Mouse (Mus musculus): ENCODE measurements around the gene Zfp280b. TPM values are rescaled to one million over a fixed set of nuclear protein-coding genes. Genes with fewer than 3 reads are reported as not detected.
"Not testable (repeated sequence)": the region's sequence is repeated elsewhere in the genome, so short reads cannot be mapped to it uniquely, and the experiment has no call there.

Gene Zfp280b
- total RNA-seq, 4 experiments from 2014 or later: 13.4 to 16.5 (median 15.6) TPM

DNA sequence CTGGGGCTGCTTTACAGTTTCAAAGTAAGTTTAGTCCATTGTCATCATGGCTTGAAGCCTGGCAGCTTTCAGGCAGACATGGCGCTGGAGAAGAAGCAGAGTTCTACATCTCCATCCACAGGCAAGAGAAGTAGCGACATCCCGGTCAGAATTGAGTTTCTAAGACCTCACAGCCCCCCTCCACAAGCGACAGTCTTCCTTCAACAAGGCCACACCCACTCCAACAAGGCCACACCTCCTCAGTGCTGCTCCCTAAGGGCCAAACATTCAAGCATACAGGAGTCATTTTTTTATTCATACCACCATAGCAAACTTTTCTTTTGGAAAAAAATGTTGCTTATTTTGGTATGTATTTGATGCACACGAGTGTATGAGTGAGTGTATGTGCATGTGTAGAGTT, 2.0 kb upstream of the Zfp280b start:
- DNase-seq (ENCODE audit: low spot score in 2 of 2): no peak

DNA sequence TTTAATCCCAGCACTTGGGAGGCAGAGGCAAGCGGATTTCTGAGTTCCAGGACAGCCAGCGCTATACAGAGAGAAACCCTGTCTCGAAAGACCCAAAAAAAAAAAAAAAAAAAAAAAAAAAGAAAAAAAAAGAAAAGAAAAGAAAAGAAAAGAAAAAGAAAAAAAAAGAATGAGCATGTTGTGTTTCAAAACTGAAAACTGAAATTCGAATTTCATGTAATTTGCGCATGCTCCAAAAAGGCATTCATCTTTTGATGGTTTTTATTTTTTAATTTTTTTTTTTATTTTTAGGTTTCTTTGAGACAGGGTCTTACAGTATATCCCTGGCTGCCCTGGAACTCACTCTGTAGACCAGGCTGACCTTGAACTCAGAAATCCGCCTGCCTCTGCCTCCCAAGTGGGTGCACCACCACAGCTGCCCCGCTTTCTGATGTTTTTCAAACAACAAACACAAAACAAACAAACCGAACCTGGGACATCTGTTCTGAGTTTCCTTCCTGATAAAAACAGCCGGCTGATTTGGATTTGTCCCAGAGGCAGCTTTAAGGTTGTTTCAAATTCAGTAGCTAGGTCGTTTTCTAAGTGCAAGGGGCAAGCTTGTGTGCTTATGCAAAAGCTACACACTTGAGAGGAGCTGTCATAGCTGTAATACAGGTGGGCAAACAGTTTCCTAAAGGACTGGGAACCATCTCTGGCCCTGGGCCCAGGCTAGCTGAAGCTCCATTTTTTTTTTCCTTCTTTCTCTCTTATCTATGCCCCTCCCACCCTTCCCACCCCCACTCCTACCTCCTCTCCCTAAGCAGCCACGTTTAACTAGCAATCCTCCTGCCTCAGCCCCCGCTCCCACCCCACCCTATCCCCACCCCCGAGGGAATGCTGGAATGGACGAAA, 694 bp upstream of the Zfp280b start:
- peak in 1 of 2 experiments; percentile 5 for DNase-seq (ENCODE audit: low spot score in 2 of 2)

DNA sequence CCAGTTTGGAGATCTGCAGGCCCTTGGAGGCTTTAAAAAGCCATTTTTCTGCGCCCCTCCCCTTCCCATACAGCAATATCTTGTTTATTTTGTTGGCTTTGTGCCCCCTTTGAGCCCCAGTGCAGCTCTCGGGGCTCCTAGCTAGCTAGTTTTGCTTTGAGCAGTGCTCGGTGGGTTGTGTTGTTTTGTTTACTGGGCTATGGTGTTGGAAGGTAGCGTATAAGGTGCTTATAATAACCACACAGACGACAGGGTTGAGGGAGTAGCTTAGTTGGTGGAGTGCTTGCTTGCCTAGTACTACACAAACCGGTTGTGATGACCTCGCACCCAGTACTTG, 637 bp downstream of the Zfp280b start:
- DNase-seq (ENCODE audit: low spot score in 2 of 2): no peak

DNA sequence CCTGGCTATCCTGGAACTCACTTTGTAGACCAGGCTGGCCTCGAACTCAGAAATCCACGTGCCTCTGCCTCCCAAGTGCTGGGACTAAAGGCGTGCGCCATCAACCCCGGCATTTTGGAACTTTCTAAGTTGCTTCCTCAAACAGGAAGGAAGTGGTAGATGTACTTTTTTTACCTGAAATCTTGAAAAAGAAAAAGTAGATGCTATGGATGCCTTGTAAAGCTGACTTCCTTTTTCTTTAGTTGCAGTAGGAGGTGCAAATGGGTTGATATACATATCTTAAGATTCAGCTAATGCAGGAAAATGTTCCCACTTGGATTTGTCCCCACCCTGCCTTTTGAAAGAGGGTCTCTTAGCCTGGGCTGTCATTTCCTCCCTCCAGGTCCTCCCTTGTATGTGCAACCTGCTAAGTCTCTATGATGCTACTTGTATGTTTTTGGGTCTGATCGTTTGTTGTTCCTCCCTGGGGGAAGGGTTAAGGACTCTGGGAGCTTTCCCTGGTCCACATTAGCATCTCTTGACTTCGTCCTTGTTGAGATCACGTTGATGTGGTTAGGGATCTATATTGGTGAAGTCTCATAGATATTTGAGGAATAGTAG, 1.7 kb downstream of the Zfp280b start:
- no peak for DNase-seq (ENCODE audit: low spot score in 2 of 2)

DNA sequence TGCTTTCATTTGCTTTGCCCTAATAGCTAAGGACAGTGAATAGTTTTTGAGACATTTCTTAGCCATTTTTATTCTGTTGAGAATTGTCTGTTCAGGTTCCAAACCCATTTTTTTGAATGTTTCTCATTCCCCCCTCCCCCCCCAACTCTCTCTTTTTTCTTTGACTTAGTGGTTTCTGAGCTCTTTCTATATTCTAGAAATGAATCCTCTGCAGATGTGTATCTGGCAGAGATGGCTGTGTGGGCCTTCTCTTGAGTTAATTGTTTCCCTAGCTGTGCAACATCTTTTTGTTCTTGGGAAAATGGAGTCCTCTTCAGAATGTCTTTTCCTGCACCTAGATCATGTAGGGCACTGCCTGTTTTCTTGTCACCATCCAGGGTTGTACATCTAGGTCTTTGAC, 2.8 kb downstream of the Zfp280b start:
- no peak for DNase-seq (ENCODE audit: low spot score in 2 of 2)

DNA sequence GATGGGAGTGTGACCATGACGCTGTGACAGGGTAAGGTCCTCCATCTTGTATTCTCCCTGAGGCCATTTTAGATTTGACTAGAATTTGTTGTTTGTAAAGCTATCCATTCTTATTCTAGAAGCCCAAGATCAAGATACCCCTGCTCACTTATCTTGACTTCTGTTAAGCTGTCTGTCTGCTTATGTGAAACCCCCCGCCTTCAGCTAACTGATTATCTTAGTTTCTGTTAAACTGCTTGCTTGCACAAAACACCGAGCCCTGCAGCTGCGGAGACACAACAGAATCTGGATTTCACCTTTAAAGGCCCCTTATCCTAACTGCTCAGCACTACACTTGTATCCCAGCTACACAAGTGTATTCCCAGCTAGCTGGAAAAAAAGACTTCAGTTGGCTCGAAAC, 4.5 kb downstream of the Zfp280b start:
- DNase-seq (ENCODE audit: low spot score in 2 of 2): no peak

DNA sequence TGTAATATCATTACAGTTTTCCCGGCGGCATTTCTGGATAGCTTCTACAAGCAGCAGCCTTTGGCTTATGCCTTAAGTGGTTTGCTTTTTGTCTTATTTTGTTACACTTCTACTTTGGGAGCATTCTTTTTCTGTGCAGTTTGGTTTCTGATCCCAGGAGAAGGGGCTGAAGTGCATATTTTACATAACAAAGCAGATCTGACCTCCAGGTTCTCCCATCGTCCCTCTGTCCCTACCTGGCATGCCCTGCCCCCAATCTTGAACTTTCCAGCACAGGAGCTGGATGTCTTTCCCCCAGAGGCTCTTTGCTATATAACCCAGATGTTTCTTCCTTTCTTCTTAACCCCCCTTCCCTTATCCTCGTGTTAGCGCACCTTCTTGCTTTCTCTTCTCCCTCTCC, 12.9 kb downstream of the Zfp280b start:
- no peak for DNase-seq (ENCODE audit: low spot score in 2 of 2)

DNA sequence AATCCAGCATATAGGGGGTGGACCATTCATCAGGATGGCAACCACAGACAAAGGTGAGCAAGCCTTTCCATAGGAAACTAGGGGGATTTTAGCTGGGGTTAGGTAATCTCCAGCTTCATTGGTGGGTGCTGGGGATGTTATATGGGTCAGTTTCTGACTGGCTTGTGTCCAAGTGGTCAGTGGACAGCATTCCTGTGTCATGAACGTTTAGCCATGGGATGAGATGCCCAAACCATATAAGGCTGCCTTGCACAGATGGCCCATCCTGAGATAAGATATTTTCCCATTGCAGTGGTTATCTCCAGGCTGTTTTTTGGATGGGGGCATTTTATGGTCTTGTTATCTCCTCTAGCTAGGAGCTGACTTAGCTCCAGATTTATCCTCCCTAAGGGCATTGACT, 14.3 kb downstream of the Zfp280b start:
- no peak for DNase-seq (ENCODE audit: low spot score in 2 of 2)

DNA sequence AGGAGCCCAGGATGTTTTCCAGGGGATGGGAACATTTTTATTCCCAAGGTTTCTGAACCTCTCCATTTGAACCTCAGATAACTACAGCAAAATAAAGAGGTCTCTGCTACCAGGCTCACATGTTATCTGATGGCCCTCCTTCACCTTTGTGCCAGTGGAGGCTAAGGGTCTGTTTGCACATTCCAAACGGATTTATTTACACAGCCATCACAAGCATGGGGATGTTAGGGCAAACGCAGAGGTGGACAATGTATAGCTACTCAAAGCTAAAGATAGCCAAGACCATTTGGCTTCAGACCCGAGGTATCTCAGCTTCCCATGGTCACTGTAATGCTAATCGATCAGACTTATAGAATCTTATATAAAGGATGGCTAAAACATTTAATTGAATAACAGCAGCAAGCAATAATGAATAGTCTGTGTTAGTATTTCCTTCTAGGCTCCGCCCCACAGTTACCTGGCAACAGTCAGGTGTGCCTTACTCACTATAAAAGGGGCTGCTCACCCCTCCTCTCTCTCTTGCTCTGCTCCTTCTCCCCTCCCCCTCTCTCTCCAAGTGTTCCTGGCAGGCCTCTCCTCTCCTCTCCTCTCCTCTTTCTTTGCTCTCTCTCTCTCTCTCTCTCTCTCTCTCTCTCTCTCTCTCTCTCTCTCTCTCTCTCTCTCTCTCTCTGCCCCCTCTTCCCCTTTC, 14.9 kb downstream of the Zfp280b start:
- no peak for DNase-seq (ENCODE audit: low spot score in 2 of 2)

DNA sequence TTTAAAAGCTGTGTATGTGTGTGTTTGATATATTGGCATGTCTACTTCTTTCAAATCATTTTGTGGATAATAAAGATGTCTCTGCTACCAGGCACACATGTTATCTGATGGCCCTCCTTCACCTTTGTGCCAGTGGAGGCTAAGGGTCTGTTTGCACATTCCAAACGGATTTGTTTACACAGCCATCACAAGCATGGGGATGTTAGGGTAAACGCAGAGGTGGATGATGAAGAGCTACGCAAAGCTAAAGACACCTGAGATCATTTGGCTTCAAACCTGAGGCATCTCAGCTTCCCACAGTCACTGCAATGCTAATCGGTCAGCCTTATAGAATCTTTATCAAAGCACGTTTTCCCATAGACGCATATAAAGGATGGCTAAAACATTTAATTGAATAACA, 16.5 kb downstream of the Zfp280b start:
- DNase-seq (ENCODE audit: low spot score in 2 of 2): no peak

DNA sequence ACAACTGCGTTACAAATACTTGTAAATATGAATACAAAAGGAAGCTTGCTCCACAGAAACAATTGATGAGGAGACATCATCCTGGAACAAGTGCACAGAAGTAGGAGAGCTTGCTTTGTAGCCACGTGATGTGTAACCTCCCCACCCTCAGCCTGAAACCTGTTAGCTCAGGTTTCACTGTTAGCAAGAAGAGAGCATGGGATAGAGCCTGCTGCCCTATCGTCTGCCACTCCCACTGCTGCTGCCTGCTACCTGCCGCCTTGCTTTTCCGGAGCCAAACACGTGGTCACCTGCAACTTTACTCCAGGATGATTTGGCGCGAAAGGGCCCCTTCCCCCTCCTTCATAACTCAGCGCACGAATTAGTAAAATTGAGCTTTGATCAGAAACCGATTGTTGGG, 19.4 kb downstream of the Zfp280b start:
- no peak for DNase-seq (ENCODE audit: low spot score in 2 of 2)

DNA sequence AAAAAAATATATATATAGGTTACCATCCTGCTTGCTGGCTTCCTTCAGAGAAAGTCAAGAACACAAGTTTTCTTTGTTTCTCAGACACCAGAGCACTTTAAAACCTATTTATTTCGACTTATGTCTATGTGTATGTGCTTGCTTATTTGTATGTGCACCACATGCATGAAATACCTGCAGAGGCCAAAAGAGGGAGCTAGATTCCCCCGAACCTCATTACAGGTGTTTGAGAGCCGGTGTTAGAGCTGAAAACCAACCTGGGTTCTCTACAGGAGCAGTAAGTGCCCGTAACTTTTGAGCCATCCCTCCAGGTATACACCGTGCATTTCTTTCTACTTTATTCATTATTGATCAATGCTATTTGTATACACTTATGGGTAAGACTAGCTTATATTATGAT, 30.0 kb downstream of the Zfp280b start:
- DNase-seq (ENCODE audit: low spot score in 2 of 2): no peak

DNA sequence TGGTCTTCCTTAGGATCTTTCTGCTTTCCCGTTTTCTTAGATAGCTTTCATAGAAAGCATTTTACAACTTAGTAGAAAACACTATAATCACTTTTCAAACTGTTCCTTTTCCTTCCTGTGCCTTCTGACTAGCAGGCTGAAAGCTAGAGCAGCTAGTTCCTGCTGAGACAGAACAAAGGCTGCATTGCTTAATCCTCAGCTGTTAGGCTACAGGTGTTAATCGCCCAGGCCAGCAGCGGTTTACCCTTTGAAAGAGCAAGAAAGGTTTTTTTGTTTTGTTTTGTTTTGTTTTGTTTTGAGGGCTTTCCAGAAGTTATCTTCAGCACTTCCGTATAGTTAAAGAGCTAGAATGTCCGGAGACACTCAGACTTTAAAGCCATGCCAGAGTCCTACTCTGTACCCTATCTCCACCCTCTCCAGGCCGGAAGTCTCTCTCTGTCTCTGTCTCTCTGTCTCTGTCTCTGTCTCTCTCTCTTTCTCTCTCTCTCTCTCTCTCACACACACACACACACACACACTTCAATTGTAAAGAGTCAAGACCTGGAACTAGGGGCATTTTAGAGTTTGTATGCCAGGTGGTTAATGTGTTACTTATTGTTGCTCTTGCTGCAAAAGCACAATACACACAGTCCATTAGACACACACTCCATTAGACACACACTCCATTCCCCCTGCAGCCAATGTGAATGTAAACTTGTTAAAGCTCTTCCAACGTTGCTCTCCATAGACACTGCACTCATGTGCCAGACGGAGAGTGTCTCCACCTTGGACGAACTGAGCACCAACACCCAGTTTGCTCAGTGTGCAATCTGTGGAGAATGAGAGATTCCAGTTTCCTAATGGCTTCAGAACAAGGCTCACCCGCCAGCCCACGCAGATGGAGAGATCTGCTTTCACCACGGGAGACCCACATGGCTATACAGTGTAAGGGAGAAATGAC, 35.5 kb downstream of the Zfp280b start:
- no peak for DNase-seq (ENCODE audit: low spot score in 2 of 2)

DNA sequence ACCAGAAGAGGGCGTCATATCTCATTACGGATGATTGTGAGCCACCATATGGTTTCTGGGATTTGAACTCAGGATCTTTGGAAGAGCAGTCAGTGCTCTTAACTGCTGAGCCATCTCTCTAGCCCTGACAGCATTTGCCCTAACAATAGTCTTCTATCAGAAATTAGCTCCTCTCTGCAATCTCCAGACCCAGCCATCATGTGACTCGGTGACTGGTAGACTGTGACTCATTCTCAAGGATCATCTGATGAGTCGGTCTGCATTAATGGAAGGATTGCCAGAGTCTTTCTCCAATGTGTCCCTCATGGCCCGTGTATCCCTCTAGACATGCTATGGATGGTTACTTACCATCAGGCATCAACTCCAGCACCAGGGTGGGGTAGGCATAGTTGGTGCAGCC, 39.6 kb downstream of the Zfp280b start:
- not testable (repeated sequence) for DNase-seq (ENCODE audit: low spot score in 2 of 2)

DNA sequence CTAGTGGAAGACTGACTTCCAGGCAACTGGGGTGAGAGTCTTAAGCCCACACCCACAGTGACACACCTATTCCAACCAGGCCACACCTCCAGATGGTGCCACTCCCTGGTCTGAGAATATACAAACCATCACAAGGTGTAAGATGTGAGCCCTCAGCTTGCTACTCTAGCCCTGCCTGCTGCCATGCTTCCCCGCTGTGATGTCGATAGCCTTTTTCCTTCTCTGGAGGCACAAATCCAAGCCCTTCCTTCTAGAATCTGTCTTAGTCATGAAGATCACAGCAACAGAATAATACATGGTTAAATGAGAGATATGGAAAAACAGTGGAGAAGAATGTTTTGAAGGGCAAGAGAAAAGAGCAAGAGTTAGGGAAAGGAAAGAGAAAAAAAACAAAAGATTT, 44.6 kb downstream of the Zfp280b start:
- DNase-seq (ENCODE audit: low spot score in 2 of 2): not testable (repeated sequence)

Small RNA genes within 50 kb of the gene (microRNA-seq; reads per million reads assigned to microRNA genes)
- 0 reads per million in 2 experiments for gene Mir6409

Other genes with a start within 250 kb of the Zfp280b start
- gene Gstt1, start 234.1 kb upstream of the Zfp280b start, total RNA-seq (2022): 10 to 100 TPM; 13.3 to 16.5 (median 15.5) TPM
- not detected for gene Gstt4, start 210.1 kb upstream of the Zfp280b start, total RNA-seq (2022)
- gene Gstt2, start 195.2 kb upstream of the Zfp280b start, total RNA-seq (2022): 1 to 10 TPM; 4.2 to 6.2 (median 5.2) TPM
- 100 to 1,000 TPM; 528 to 550 (median 540) TPM for gene Mif, start 172.4 kb upstream of the Zfp280b start, total RNA-seq (2022)
- 1 to 10 TPM; 2.2 to 3.9 (median 2.6) TPM for gene Derl3, start 139.2 kb upstream of the Zfp280b start, total RNA-seq (2022)
- gene Smarcb1, start 111.0 kb upstream of the Zfp280b start, total RNA-seq (2022): 10 to 100 TPM; 85.8 to 88.5 (median 86.4) TPM
- 100 to 1,000 TPM; 356 to 427 (median 392) TPM for gene Chchd10, start 99.5 kb upstream of the Zfp280b start, total RNA-seq (2022)
- 1 to 10 TPM; 1.5 to 3.0 (median 1.7) TPM for gene Mmp11, start 96.2 kb upstream of the Zfp280b start, total RNA-seq (2022)
- under 1 TPM; 0.41 to 0.91 (median 0.70) TPM for gene Gm867, start 92.0 kb upstream of the Zfp280b start, total RNA-seq (2022)
- not detected for gene Vpreb3, start 89.6 kb upstream of the Zfp280b start, total RNA-seq (2022)
- under 1 TPM in 1 of 4 experiments, not detected in 3; 0.27 TPM for gene Gm5134, start 78.1 kb upstream of the Zfp280b start, total RNA-seq (2022)
- gene Slc5a4b, start 78.3 kb downstream of the Zfp280b start, total RNA-seq (2022): under 1 TPM in 1 of 4 experiments, not detected in 3; 0.09 TPM
- gene Slc5a4a, start 114.8 kb downstream of the Zfp280b start, total RNA-seq (2022): not detected
- gene Prmt2, start 205.2 kb downstream of the Zfp280b start, total RNA-seq (2022): 10 to 100 TPM; 46.5 to 57.7 (median 56.5) TPM
- gene S100b, start 221.2 kb downstream of the Zfp280b start, total RNA-seq (2022): 100 to 1,000 TPM; 175 to 204 (median 187) TPM

Data from left cerebral cortex, adult 8-10 months (tissue).